Mouse (Mus musculus): ENCODE data around the gene Vmn2r96.
"Not testable (repeated sequence)": the region's sequence is repeated elsewhere in the genome, so short reads cannot be mapped to it uniquely, and the experiment has no call there.

Vmn2r96 gene

DNA sequence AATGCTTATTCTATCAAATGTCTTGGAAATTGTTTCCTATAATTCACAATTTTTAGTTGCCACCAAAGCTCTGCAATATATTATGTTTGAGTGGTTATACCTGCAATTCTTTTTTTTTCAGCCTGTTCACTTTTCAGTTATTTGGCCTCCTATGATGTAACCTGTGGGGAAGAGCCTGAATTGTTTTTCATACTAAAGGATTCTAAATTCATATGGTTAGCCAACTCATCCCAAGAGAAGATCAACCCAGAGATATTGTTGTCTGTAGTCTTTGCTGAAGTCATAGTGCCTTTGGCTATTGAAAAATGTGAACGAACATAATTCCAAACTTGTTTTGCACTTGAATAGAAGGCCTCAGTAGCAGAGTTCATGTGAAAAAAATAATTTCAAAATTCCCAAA, at the start of gene Vmn2r96:
TSS of gene Vmn2r96 (plus strand) at position 301 of the 400 bp plus-strand sequence.
- DNase-seq (ENCODE audit: low read depth, low spot score), result not testable (repeated sequence)

DNA sequence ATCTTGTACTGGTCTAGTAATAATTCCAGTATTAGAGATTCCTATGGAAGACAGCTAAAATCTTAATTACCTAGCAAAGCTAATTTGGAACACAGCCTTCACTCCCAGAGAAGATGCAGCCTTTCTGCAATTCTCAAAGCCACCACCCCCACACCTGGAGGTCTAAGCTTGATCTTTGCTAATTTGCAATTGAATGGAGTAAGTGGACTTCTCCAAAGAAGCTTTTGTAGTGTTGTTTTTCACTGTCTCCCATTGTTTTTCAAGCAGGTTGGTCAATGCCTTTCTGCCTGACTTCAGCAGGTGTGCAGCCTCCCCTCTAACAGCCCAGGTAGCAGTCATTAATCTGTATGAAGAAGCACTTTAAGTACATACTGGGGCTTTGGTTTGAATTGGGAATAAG, 49.6 kb upstream of the Vmn2r96 start:
- DNase-seq (ENCODE audit: low read depth, low spot score), result no peak

DNA sequence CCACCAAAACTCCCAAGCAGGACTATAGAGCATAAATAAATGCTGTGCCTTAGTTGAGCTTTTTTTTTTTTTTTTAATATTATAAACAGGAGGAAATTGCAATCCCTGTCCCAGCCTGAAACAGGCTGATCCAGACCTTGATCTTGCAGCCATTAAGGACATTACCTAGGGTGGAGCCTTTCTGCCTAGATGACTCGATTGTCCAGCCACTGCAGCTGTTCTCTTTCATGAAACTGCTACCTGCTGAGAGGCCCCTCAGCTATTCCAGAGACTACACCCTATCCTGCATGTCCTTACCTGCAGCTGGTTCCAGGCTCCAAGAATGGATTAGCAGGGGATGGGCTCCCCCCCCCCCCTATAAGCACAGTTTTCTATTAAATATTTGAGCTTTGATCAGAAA, 49.0 kb upstream of the Vmn2r96 start:
- DNase-seq (ENCODE audit: low read depth, low spot score), result no peak

DNA sequence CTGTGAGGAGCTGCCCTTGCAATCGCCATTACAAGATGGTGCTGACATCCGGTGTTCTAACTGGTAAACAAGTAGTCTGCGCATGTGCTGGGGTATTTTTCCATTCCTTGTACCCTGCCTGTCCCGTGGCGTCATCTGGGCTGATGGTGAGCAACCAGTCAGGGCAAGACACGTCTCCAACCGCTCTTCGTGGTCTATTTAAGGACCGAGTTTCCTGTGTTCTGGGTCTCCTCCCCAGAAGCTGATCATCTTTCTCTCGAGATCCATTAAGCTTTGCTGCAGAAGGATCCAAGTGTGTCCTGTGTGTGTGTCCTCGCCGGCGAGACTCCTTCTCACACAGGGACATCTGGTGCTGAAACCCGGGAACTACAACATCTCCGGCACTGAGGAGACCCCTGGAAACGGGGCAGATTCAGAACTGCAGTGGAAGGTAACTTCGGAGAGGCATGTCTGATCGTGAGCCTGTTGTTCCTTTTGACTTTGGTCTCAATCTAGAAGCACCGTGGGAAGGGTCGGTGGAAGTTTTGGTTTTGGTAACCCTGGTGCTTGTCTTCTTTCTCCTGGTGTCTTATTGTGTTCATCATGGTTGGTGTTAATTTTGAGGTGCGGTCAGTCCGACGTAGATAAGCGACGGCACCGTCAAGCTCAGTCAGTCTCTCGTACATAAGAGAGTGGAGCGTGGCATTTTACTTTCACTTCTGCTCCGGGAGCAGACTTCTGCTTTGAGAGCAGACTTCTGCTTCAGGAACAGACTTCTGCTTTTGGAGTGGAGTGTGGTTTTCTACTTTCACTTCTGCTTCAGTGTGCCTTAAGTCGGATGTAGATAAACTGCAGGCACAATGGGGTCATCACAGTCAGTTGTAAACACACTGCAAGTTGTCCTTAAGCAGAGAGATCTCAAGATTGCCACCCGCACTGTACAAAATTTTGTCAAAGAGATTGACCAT, 14.5 kb upstream of the Vmn2r96 start:
- DNase-seq (ENCODE audit: low read depth, low spot score), result not testable (repeated sequence)

DNA sequence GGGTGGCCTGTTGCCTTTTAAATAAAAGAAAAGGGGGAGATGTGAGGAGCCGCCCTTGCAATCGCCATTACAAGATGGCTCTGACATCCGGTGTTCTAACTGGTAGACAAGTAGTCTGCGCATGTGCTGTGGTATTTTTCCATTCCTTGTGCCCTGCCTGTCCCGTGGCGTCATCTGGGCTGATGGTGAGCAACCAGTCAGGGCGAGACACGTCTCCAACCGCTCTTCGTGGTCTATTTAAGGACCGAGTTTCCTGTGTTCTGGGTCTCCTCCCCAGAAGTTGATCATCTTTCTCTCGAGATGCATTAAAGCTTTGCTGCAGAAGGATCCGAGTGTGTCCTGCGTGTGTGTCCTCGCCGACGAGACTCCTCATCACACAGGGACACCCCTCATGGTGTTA, 6.8 kb upstream of the Vmn2r96 start:
- not testable (repeated sequence) for DNase-seq (ENCODE audit: low read depth, low spot score)

DNA sequence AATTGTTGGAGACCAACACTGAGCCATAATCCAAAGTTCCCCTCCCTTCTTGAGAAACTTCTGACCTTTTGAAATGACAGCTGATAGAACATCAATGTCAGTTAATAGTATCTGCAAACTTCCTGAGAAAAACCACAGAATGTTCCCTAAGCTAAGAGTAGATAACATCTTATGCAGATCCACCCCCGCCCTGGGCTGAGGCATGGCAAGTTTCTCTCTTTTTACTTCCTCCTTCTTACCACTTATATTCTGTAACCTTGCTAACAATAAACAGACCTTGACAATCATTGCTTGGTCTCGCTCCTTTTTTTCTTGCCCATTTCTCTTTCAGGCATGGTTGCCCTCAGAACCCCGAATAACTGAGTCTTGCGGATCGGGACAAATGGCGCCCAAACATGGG, 42.2 kb downstream of the Vmn2r96 start:
- DNase-seq (ENCODE audit: low read depth, low spot score), result not testable (repeated sequence)

DNA sequence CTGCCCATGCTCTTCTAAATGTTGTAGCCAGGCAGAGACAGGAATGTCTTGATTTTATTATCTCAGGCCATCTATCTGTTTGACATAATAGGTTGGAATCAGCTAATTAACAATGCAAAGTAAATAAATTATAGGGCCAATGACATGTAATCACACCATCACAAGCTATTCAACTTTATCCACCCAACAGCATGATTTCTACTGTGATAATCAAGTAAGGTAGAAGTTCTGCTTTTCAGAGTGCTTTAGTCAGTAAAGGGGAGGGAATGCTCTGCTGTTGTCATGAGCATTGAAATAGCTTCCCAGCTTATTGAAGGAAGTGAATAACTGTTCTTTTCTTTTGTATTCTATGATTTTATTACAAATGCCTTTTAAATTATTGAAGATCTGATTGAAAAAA, 53.6 kb downstream of the Vmn2r96 start:
- no peak for DNase-seq (ENCODE audit: low read depth, low spot score)
